Mouse (Mus musculus) lung, postnatal 0 days (tissue): Measurements from ENCODE around the gene Thra.

Experiments used
- CTCF ChIP-seq: IDR thresholded peaks from 2 replicates; pipeline ENCODE4 v1.5.1; 2016; ENCODE audit warnings: antibody characterized with exemption, mild to moderate bottlenecking
- EP300 ChIP-seq: IDR thresholded peaks from 2 replicates; pipeline ENCODE4 v1.6.1; 2016; ENCODE audit warnings: antibody characterized with exemption, mild to moderate bottlenecking, control low read depth

DNA sequence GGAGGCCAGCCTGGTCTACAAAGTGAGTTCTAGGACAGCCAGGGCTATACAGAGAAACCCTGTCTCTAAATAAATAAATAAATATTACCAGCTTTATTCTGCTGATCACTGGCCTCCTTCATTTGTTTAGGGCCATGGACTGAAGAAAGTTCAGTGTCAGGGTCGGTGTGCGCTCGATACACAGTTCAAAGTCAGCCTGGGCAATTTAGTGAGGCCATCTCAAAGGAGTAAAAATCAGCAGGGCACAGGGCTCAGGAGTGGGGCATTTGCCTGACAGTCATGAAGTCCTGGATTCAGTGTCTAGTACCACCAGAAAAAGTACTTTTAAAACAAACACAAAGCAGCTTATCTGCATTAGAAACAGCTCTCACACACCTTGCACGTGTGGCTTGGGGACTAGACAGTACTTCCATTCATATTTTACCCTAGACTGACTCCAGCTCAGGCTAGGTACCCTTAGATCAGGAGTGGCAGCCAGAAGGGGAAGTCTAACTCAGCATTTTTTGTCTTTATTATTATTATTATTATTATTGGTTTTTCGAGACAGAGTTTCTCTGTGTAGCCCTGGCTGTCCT lies 50.3 kb downstream of the Thra start:
- TF ChIP-seq CTCF (no peak), EP300 (no peak)
